Mouse (Mus musculus) macrophage (primary cell): ENCODE data around the gene Lztr1. TPM values are rescaled to one million over a fixed set of nuclear protein-coding genes. Genes with fewer than 3 reads are reported as not detected.
A peak's percentile ranks its signal among the peaks of the same experiment; 100 is the strongest.
"Not testable (repeated sequence)": the region's sequence is repeated elsewhere in the genome, so short reads cannot be mapped to it uniquely, and the experiment has no call there.

Experiments
- H3K27ac ChIP-seq: fragments of 350-480 bp; formaldehyde crosslinking; 2 replicates; pipeline ENCODE4 v1.9.0; 2021
- H3K36me3 ChIP-seq: fragments of 350-480 bp; formaldehyde crosslinking; 2 replicates; pipeline ENCODE4 v1.9.0; 2021; ENCODE audit errors: inconsistent target
- H3K4me3 ChIP-seq: fragments of 350-480 bp; formaldehyde crosslinking; 2 replicates; pipeline ENCODE4 v1.9.0; 2021; ENCODE audit errors: inconsistent target
- H3K79me2 ChIP-seq: fragments of 350-480 bp; formaldehyde crosslinking; 2 replicates; pipeline ENCODE4 v1.9.0; 2021; ENCODE audit errors: inconsistent target
- WGBS: methylation state at CpG from one replicate; pipeline ENCODE4 v1.1.7; 2026; ENCODE audit warnings: inconsistent platforms; ENCODE audit not compliant: missing documents; 5-methylcytosine and 5-hydroxymethylcytosine counted together
- polyA plus RNA-seq: library from polyadenylated mRNA; stranded (reverse); fragments of 250-400 nt; gene quantifications from 3 replicates; pipeline ENCODE4 v1.2.4, GENCODE M21; 2018; ENCODE audit warnings: inconsistent platforms

Lztr1 gene
- polyA plus RNA-seq, 1 experiment from 2014 or later: 23.8 TPM

DNA sequence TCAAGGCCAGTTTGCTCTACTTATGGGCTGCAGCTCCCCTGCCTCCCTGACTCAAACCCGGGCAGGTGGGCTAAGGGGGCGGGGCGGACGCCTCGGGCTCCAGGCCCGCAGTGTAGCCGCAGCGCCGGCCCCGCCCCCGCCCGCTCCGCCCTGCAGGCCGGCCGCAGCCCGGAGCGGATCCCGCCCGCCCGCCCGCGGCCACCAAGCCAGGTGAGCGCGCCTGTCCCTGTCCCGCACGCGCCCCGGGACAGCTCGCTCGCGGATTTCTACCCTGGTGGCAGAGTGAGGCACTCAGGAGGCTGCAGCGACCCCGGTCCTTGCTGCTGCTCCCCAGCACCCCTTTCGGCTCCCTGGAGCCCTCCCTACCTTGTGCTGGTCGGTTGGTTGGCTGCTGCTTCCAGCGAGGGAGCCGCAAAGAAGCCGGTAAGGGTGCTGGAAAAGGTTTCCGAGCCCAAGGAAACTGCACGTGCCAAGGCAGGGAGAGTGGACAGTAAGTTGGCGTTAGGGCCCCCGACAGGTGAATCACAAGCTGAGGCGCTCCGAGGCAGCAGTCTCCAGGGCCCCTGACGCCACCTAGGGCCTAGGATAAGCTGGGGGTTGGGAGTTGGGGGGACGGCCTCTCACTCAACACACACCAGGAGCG is 18.9 kb upstream of the Lztr1 start, which contains the start of gene Aifm3:
Gene Aifm3 (plus strand): TSS at position 143 of the 643 bp plus-strand sequence.
- Histone ChIP-seq H3K4me3 (no peak within 1 kb of the TSS), H3K27ac (no peak within 1 kb of the TSS), H3K79me2 (no peaks in the 10 kb centered on the region; the same call in 1 of the 2 replicates), H3K36me3 (peaks cover 30% of the 10 kb centered on the region)
- 15% methylated on average over 34 of the region's 47 CpGs for WGBS

DNA sequence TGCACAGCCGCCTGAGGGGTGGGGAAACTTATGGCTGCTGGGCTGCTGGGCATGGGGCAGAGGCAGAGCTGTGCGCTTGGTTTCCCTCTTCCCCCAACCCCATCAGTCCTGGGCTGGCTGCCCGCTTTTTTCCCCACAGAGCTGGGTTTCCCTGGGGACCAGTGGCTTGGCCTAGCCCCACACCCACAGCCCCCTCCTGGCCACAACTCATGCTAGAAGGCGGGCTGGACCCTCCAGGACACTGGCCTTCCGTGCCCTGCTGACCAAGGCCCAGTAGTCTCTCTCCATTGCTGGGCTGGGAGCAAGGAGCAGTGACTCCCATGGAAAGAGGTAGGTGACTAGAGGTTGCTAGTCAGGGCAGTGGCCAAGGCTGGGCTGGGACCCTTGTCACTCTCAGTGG is 17.3 kb upstream of the Lztr1 start:
- Histone ChIP-seq H3K79me2 (no peaks in the 10 kb centered on the region), H3K4me3 (no peak overlapping the region), H3K36me3 (peaks cover 15% of the 10 kb centered on the region; the same call in 1 of the 2 replicates), H3K27ac (no peak overlapping the region)
- WGBS: 97% methylated on average over 5 of the region's 5 CpGs

DNA sequence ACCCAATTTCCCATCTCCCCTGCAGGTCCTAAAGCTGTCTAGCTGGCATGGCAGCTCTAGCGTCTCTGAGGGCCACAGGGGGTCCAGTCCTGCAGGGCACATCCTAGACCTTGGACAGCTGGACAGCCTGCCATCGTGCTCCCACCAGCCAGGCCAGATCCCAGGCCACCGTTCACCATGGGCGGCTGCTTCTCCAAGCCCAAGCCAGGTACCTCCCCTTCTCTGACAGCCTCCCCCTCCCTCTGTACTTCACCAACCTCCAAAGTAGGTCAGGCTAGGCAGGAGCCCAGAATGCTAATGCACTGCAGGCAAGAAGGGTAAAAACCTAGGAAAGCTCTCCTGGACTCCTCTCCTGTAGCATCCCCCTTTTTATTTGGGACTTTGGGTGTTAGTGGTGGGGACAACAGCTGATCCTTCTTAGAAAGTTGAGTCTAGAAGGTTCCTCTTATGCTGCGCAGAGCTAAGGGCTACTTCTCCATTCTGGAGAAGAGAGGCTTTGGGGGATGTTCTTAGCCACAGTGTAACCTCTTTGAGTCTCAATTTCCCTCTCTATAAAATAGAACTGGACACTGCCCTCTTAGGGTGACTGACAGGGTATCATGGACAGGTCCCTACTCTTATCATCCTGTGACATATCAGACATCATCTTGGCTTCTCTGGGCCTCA is 16.5 kb upstream of the Lztr1 start:
- Histone ChIP-seq H3K79me2 (no peaks in the 10 kb centered on the region), H3K4me3 (no peak overlapping the region), H3K36me3 (peaks cover 6% of the 10 kb centered on the region; the same call in 1 of the 2 replicates), H3K27ac (no peak overlapping the region)
- WGBS: 36% methylated on average over 5 of the region's 5 CpGs

DNA sequence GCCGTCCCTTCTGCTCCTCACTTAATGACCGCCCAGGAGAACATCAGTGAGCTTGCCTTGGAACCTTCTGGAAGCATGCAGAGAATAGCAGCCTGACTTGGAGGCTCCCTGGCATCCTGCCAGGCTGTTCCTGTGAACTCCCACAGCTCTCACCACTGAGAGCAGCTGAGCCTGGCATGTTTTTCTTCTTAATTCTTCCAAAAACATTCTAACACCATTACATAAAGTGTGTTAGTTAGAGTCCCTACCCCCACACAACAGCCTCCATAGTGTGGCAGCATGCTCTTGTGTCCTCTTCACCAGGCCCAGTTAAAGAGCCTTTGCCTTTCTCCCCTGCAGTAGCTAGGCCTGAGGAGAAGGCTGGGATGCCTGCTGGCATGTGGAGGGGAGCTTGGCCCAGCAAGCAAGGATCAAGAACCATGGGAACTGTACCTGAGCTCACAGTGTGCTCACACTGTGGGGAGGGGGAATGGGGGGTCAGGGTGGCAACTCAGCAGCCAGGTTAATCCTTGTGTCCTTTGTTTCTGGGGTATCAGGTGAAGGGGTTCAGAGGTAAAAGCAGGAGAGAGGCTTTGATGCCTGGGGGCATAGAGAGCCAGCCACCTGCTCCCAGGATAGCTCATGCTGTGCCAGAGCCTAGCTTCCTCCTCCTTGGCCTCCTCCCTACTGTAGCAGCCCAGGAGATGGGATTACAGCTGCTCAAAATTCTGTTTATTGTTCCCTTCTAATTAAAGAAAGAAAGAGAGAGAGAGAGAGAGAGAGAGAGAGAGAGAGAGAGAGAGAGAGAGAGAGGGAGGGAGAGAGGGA is 11.8 kb upstream of the Lztr1 start:
- H3K36me3 ChIP-seq: no peaks in the 10 kb centered on the region
- no peaks in the 10 kb centered on the region for H3K79me2 ChIP-seq
- no peak overlapping the region for H3K4me3 ChIP-seq
- 100% methylated on average over 2 of the region's 2 CpGs for WGBS
- H3K27ac ChIP-seq: no peak overlapping the region

DNA sequence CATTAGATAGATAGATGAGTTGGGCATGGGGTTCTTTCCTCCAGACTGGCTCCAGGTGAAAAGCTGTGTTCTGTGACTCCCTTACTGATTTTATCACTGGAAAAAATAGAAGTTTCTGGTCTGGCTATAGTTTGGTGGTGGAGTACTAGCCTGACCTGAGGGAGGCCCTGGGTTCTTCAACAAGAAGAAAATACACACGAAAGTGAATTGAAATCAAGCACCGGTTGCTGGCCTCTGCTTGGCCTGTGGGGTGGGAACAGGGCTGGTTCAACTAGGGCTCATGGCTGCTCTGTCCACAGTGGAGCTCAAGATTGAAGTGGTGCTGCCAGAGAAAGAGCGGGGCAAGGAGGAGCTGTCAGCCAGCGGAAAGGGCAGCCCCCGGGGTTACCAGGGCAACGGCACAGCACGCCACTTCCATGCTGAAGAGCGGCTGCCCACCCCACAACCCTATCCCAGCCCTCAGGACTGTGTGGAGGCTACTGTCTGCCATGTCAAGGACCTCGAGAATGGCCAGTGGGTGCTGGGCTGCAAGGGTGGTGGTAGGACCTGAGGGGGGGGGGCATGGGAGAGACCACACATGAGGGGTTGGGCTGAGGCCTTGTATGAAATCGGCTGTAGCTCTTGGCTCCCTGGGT is 9.1 kb upstream of the Lztr1 start:
- Histone ChIP-seq H3K79me2 (no peaks in the 10 kb centered on the region), H3K27ac (no peak overlapping the region), H3K36me3 (no peaks in the 10 kb centered on the region), H3K4me3 (no peak overlapping the region)
- WGBS: 78% methylated on average over 10 of the region's 10 CpGs

DNA sequence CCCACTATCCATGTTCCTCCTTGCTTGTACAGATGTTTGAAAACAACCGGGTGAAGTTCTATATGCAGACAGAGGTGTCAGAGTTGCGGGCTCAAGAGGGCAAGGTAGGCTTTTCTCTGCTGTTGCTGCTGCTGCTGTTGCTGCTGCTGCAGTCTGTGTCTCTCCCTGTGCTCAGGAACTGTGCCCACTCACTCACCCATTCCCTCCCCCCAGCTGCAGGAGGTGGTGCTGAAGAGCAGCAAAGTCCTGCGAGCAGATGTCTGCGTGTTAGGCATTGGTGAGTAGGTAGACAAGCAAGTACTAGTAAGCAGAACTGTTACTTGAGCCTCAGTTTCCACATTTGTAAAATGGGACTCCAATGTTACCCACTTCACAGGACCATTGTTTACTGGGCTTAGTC is 5.8 kb upstream of the Lztr1 start:
- H3K79me2 ChIP-seq: no peaks in the 10 kb centered on the region
- WGBS: 82% methylated on average over 4 of the region's 4 CpGs

DNA sequence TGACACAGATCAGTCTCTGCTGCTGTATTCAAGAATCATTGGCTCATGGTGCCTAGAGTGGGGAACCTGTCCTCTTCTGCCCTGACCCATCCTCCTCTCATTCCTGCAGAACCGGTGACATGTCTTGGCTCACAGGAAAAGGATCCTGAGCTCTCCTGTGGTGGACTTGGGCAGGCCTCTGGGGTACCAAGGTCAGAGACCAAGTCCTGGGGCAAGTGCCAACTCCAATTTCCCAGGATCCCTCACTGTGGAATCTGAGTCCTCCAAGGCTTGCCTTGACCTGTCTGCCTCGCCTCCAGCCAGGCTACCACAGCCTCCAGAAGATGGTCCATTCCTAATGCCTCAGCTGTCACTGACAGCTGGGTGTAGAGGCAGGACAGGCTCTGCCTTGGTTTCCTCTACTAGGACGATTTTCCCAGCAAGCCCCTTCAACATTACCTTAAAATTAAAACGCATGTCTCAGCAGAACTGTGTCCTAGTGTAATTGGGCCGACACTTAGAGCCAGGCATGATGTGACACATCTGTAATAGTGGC is 1.4 kb upstream of the Lztr1 start:
- no peak overlapping the region for H3K4me3 ChIP-seq
- H3K36me3 ChIP-seq: peaks cover 3% of the 10 kb centered on the region; the same call in 1 of the 2 replicates
- H3K27ac ChIP-seq: no peak overlapping the region
- H3K79me2 ChIP-seq: no peaks in the 10 kb centered on the region; the same call in 1 of the 2 replicates
- WGBS: 83% methylated on average over 5 of the region's 5 CpGs

More for the DNA sequence above, 5.8 kb upstream of the Lztr1 start:
- Histone ChIP-seq H3K4me3 (no peak overlapping the region), H3K36me3 (no peaks in the 10 kb centered on the region), H3K27ac (no peak overlapping the region)

DNA sequence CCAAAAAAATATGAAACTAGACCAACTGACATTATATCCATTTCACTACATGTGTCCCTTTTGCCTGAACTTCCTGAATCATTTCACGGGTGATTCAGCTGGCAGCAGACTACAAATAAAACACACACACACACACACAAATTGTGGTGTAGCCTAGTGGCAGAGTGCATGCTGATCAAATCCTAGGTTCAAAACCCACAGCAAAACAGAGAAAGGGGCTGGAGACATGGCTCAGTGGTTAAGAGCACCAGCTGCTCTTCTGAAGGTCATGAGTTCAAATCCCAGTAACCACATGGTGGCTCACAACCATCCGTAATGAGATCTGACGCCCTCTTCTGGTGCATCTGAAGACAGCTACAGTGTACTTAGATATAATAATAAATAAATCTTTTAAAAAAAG is 457 bp upstream of the Lztr1 start:
- not testable (repeated sequence) for H3K79me2 ChIP-seq
- Histone ChIP-seq H3K36me3 (peaks cover 13% of the 10 kb centered on the region; the same call in 1 of the 2 replicates), H3K4me3 (peak overlapping the region; percentile 81), H3K27ac (peak overlapping the region; percentile 75)
- WGBS: 18% methylated on average over 1 of the region's 3 CpGs

DNA sequence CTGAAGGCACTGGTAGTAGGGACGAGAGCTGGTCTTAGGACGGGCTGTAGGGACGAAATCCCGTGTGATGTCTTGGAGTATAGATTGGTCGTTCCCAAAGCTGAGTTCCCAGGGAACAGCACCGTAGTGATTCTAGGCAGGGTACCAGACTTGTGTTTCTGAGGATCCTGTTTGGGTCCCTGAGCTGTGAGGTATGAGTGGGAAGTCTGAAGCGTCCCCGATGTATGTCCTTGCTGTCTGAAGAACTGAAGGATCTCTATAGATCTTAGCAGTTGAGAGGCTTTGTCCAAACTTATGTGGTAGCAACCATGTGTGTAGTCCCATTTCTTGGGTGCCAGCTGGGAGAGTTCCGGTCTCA is 731 bp downstream of the Lztr1 start:
- 4% methylated on average over 9 of the region's 9 CpGs for WGBS
- peak overlapping the region; percentile 81 for H3K4me3 ChIP-seq
- no peaks in the 10 kb centered on the region; the same call in 1 of the 2 replicates for H3K79me2 ChIP-seq
- H3K36me3 ChIP-seq: peaks cover 21% of the 10 kb centered on the region
- peak overlapping the region; percentile 75; the same call in 1 of the 2 replicates for H3K27ac ChIP-seq

DNA sequence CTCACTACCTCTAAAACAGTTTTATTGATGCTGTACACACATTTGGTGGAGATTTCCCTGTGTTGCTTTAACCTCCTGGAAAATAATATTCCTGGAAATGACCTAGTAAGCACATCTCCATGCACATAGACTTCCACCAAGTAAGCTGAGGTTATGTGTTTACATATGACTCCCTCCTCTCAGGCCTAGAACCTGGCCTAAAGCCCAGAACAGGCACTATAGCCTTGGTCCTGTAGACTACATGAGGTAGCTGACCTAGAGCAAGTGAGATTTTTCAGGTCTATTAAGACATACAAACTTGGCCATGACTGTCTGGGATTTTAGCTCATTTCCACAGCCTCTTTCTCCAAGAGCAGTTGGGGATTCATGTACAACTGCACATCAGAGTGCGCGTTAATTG is 1.7 kb downstream of the Lztr1 start:
- 96% methylated on average over 2 of the region's 2 CpGs for WGBS
- H3K27ac ChIP-seq: no peak overlapping the region
- no peak overlapping the region for H3K4me3 ChIP-seq
- H3K36me3 ChIP-seq: peaks cover 21% of the 10 kb centered on the region
- no peaks in the 10 kb centered on the region; the same call in 1 of the 2 replicates for H3K79me2 ChIP-seq

DNA sequence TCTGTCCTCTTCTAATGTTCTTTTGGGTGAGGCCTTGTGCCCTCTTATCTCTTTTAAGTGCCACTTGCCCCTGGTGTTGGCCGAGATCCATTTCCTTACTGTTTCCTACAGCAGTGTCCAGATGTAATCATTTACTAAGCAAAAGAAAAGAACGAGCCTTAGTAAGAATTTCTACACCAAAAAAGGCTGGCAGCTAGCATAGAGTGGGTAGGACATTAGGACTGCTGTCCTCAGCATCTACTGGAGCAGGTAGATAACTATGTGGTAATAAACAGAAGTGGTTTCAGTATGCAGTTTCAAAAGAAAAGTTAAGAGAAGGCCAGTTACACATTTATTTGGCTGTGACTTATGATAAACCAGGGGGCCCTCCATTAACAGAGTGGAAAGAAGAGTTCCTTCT is 2.2 kb downstream of the Lztr1 start:
- Histone ChIP-seq H3K79me2 (no peaks in the 10 kb centered on the region; the same call in 1 of the 2 replicates), H3K4me3 (no peak overlapping the region), H3K27ac (no peak overlapping the region), H3K36me3 (peaks cover 24% of the 10 kb centered on the region)
- WGBS: 100% methylated on average over 2 of the region's 2 CpGs

DNA sequence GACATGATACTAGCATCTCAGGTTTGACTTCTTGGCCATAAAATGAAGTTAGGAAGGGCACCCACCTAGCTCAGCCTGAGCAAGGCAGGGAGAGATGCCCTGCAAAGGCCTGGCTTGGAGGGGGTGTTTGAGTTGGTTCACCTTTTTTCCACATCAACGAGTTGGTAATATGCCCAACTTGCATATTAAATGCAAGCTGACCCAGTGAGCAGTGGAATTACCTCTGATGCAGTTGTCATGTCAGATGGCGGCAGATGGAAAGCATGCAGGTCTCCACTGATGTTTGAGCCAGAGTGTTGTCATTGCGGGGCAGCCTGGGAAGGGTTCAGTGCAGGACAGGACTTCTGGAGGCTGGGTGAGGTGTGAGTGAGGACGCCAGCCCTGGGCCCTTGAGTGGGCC is 2.9 kb downstream of the Lztr1 start:
- no peak overlapping the region for H3K27ac ChIP-seq
- H3K4me3 ChIP-seq: no peak overlapping the region
- peaks cover 31% of the 10 kb centered on the region for H3K36me3 ChIP-seq
- H3K79me2 ChIP-seq: no peaks in the 10 kb centered on the region; the same call in 1 of the 2 replicates
- 92% methylated on average over 4 of the region's 4 CpGs for WGBS

DNA sequence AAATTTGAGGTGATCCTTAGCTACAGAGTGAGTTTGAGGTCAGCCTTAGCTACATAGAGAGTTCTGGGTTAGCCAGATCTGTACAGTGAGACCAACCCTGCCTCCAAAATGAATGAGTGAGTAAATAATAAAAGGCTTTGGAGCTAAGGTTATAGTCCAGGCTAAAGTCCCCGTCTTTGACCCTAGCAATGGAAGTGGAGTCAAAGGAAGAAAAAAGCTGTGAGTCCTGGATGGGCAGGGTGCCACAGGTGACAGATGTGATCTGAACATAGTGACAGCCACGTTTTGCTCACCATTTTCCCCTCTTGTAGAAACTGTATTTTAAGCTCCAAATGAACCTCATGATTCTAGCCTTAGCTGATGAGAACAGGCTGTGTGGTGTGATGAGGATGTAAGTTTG is 10.4 kb downstream of the Lztr1 start:
- Histone ChIP-seq H3K36me3 (peaks cover 76% of the 10 kb centered on the region), H3K27ac (no peak overlapping the region), H3K4me3 (no peak overlapping the region), H3K79me2 (no peaks in the 10 kb centered on the region)
- 91% methylated on average over 2 of the region's 2 CpGs for WGBS

DNA sequence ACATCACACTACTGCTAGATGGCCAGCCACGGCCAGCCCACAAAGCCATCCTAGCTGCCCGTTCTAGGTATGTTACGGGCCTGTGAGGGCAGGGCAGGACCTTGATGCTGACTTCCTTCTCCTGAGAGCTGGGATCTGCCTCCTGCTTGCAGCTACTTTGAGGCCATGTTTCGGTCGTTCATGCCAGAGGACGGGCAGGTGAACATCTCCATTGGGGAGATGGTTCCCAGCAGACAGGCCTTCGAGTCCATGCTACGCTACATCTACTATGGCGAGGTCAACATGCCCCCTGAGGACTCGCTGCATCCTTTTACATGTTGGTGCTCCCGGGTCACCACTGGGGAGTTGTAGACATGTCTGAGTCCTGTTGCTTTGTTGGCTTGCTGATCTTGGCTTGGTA is 15.7 kb downstream of the Lztr1 start:
- WGBS: 92% methylated on average over 11 of the region's 11 CpGs
- Histone ChIP-seq H3K27ac (no peak overlapping the region), H3K4me3 (no peak overlapping the region), H3K36me3 (peaks cover 86% of the 10 kb centered on the region), H3K79me2 (peaks cover 9% of the 10 kb centered on the region)
